Mouse (Mus musculus) C2C12 (cell line): ENCODE measurements at regions not wholly inside any gene's neighbourhood (a gene's known extent, or its start where the extent isn't known, plus 50 kb on each side); places are given as distances from the start of the nearest gene placed in this dataset.

Experiments used
- H3K27me3 ChIP-seq: one replicate; pipeline ENCODE4 v1.6.1; 2011; ENCODE audit not compliant: control insufficient read depth, insufficient read depth, insufficient read length
- H3K36me3 ChIP-seq: one replicate; pipeline ENCODE4 v1.6.1; 2011; ENCODE audit not compliant: control insufficient read depth, insufficient read depth
- H3K4me3 ChIP-seq: one replicate; pipeline ENCODE4 v1.5.1; 2011; ENCODE audit warnings: mild to moderate bottlenecking, control low read depth; ENCODE audit not compliant: poor library complexity, insufficient read depth, severe bottlenecking
- H3K79me2 ChIP-seq: one replicate; pipeline ENCODE4 v1.6.1; 2011; ENCODE audit not compliant: control insufficient read depth, insufficient read depth
- H3K79me3 ChIP-seq: one replicate; pipeline ENCODE4 v1.6.1; 2011; ENCODE audit warnings: low read depth, control low read depth
- H3ac ChIP-seq: one replicate; pipeline ENCODE3; 2011; ENCODE audit warnings: low read depth; ENCODE audit not compliant: control insufficient read depth, insufficient read length
- CEBPB ChIP-seq: IDR thresholded peaks from one replicate; pipeline ENCODE4 v1.6.1; 2011; ENCODE audit warnings: low read depth, mild to moderate bottlenecking, control low read depth, moderate library complexity
- CTCF ChIP-seq: IDR thresholded peaks from one replicate; pipeline ENCODE4 v1.5.1; 2011; ENCODE audit not compliant: control insufficient read depth, insufficient read depth, insufficient read length
- FOSL1 ChIP-seq: IDR thresholded peaks from one replicate; pipeline ENCODE4 v1.8.0; 2011; ENCODE audit warnings: mild to moderate bottlenecking, low read length; ENCODE audit not compliant: poor library complexity, insufficient read depth, severe bottlenecking
- MAX ChIP-seq: IDR thresholded peaks from one replicate; pipeline ENCODE4 v1.6.1; 2011; ENCODE audit warnings: mild to moderate bottlenecking, control low read depth
- MYOD1 ChIP-seq: IDR thresholded peaks from one replicate; pipeline ENCODE4 v1.6.1; 2011; ENCODE audit warnings: low read depth; ENCODE audit not compliant: control insufficient read depth, insufficient read length
- MYOG ChIP-seq: IDR thresholded peaks from one replicate; pipeline ENCODE4 v1.6.1; 2011; ENCODE audit not compliant: control insufficient read depth, insufficient read length; ENCODE audit errors: extremely low read depth
- USF1 ChIP-seq: IDR thresholded peaks from one replicate; pipeline ENCODE4 v1.6.1; 2011; ENCODE audit warnings: low read depth, mild to moderate bottlenecking, control low read depth, moderate library complexity

GRCm38 (mm10) chr16:85956006-85956562 lies 54.5 kb upstream of the Adamts5 start:
- TF ChIP-seq FOSL1, result no peak
- no peak for TF ChIP-seq MYOG
- TF ChIP-seq CEBPB, result no peak
- TF ChIP-seq USF1, result no peak
- TF ChIP-seq MYOD1, result no peak
- TF ChIP-seq CTCF, result no peak
- no peak for TF ChIP-seq MAX
- H3K79me2 ChIP-seq, result no peaks in the 10 kb centered on the region
- H3K27me3 ChIP-seq, result no peaks in the 10 kb centered on the region
- H3K79me3 ChIP-seq, result no peaks in the 10 kb centered on the region
- H3K36me3 ChIP-seq, result no peaks in the 10 kb centered on the region
- H3ac ChIP-seq, result no peak overlapping the region
- no peak overlapping the region for H3K4me3 ChIP-seq

GRCm38 (mm10) chr16:85951628-85952027 lies 50.0 kb upstream of the Adamts5 start:
- H3K36me3 ChIP-seq, result no peaks in the 10 kb centered on the region
- H3ac ChIP-seq, result no peak overlapping the region
- TF ChIP-seq CTCF, result no peak
- no peak for TF ChIP-seq MAX
- no peak for TF ChIP-seq FOSL1
- TF ChIP-seq CEBPB, result no peak
- TF ChIP-seq MYOG, result no peak
- TF ChIP-seq USF1, result no peak
- TF ChIP-seq MYOD1, result no peak
- H3K79me3 ChIP-seq, result no peaks in the 10 kb centered on the region
- H3K79me2 ChIP-seq, result no peaks in the 10 kb centered on the region
- no peaks in the 10 kb centered on the region for H3K27me3 ChIP-seq
- no peak overlapping the region for H3K4me3 ChIP-seq
